22 mouse cellular contexts compared by ENCODE assay signal in genomic region chr14:94433343-94433958, GRCm38 (mm10).
A peak's percentile ranks its signal among the peaks of the same experiment; 100 is the strongest.
DNase-seq lines count a peak whose midpoint lies in the region; ATAC-seq and TF ChIP-seq lines count a peak whose summit lies in the region.
"Had no signal": no experiment of that assay in that cellular context is flagged by ENCODE, and none has a peak within 500 bp of the region (broad histone marks: within the 10 kb centered on the region; RNA-seq: fewer than 3 reads in every experiment).

No protein-coding gene starts in this region.

- H3K4me2 ChIP-seq in forebrain, embryonic 13.5 days: no peak overlapping the region
- no peak overlapping the region for H3K4me2 ChIP-seq in limb, embryonic 13.5 days (replicated peaks)
- no peak overlapping the region for H3K4me2 ChIP-seq in hindbrain, postnatal 0 days (ENCODE audit: low read depth, low read length)
- no peak overlapping the region for H3K4me2 ChIP-seq in midbrain, embryonic 15.5 days
- H3K4me2 ChIP-seq: heart, embryonic 15.5 days; intestine, embryonic 15.5 days; limb, embryonic 12.5 days had no signal

- peaks cover 5% of the 10 kb centered on the region; the same call in 1 of the 2 replicates for H3K4me1 ChIP-seq in forebrain, embryonic 13.5 days
- peaks cover 7% of the 10 kb centered on the region; the same call in 1 of the 2 replicates for H3K4me1 ChIP-seq in forebrain, embryonic 10.5 days
- H3K4me1 ChIP-seq in limb, embryonic 13.5 days: 0 out of 2 replicates have a peak, but pooled peaks cover 5% of the 10 kb centered on the region
- H3K4me1 ChIP-seq in limb, embryonic 10.5 days: no peaks in the 10 kb centered on the region
- no peaks in the 10 kb centered on the region for H3K4me1 ChIP-seq in hindbrain, postnatal 0 days (ENCODE audit: insufficient read depth, low read length)
- H3K4me1 ChIP-seq in midbrain, embryonic 15.5 days: no peaks in the 10 kb centered on the region
- H3K4me1 ChIP-seq: heart, embryonic 15.5 days; intestine, embryonic 15.5 days; limb, embryonic 12.5 days had no signal

- DNase-seq in forebrain, embryonic 10.5 days (ENCODE audit: extremely low spot score, low spot score): no peak
- DNase-seq in limb, embryonic 10.5 days (ENCODE audit: low spot score): no peak
- peak; percentile 53 for DNase-seq in hindbrain, postnatal 0 days (ENCODE audit: low spot score)
- DNase-seq in frontal cortex, adult 2 months (ENCODE audit: extremely low spot score in 1 of 2, low spot score in 1 of 2): no peak
- DNase-seq: cerebellum, adult 11 months; gastrocnemius, postnatal 10 days; heart, adult 2 months; heart, postnatal 4 days; kidney, postnatal 4 days; layer of hippocampus, adult 9-11 months; right cerebral cortex, postnatal 25 days; thymus, postnatal 36 days had no signal

- peak; percentile 43; the same call in 1 of the 2 replicates for ATAC-seq in forebrain, embryonic 13.5 days
- peak; percentile 66; the same call in 1 of the 2 replicates for ATAC-seq in limb, embryonic 13.5 days (ENCODE audit: low FRiP score, low read depth)
- ATAC-seq in hindbrain, postnatal 0 days: no peak
- ATAC-seq in midbrain, embryonic 15.5 days (replicated peaks): peak; percentile 66
- no peak for ATAC-seq in granulocyte monocyte progenitor cell, adult 5-6 weeks (replicated peaks; ENCODE audit: poor library complexity, severe bottlenecking)
- ATAC-seq: intestine, embryonic 15.5 days; lung, postnatal 0 days had no signal

- no peak overlapping the region for H3K9ac ChIP-seq in forebrain, embryonic 13.5 days
- H3K9ac ChIP-seq in limb, embryonic 13.5 days: no peak overlapping the region
- no peak overlapping the region for H3K9ac ChIP-seq in hindbrain, postnatal 0 days (replicated peaks; ENCODE audit: low read length)
- H3K9ac ChIP-seq in midbrain, embryonic 15.5 days: no peak overlapping the region
- H3K9ac ChIP-seq: heart, embryonic 15.5 days; intestine, embryonic 15.5 days; limb, embryonic 12.5 days; liver, embryonic 14.5 days had no signal

- no peaks in the 10 kb centered on the region for H3K27me3 ChIP-seq in forebrain, embryonic 13.5 days
- H3K27me3 ChIP-seq in forebrain, embryonic 10.5 days (ENCODE audit: poor library complexity, severe bottlenecking): no peaks in the 10 kb centered on the region
- H3K27me3 ChIP-seq in limb, embryonic 13.5 days: no peaks in the 10 kb centered on the region
- H3K27me3 ChIP-seq in limb, embryonic 10.5 days (ENCODE audit: low read depth, poor library complexity, severe bottlenecking): no peaks in the 10 kb centered on the region
- no peaks in the 10 kb centered on the region for H3K27me3 ChIP-seq in hindbrain, postnatal 0 days (ENCODE audit: insufficient read depth, low read length)
- H3K27me3 ChIP-seq in midbrain, embryonic 15.5 days (replicated peaks): no peaks in the 10 kb centered on the region
- H3K27me3 ChIP-seq: heart, embryonic 15.5 days; intestine, embryonic 15.5 days; limb, embryonic 12.5 days had no signal

- WGBS in forebrain, embryonic 13.5 days: 41% methylated on average over 7 of the region's 7 CpGs
- WGBS in forebrain, embryonic 10.5 days: 78% methylated on average over 7 of the region's 7 CpGs
- 25% methylated on average over 7 of the region's 7 CpGs for WGBS in limb, embryonic 13.5 days
- WGBS in limb, embryonic 10.5 days: 73% methylated on average over 7 of the region's 7 CpGs
- WGBS in hindbrain, postnatal 0 days: 58% methylated on average over 7 of the region's 7 CpGs
- WGBS in midbrain, embryonic 15.5 days: 61% methylated on average over 7 of the region's 7 CpGs

- H3K9me3 ChIP-seq in forebrain, embryonic 13.5 days (replicated peaks): no peaks in the 10 kb centered on the region
- H3K9me3 ChIP-seq in forebrain, embryonic 10.5 days: no peaks in the 10 kb centered on the region
- H3K9me3 ChIP-seq in limb, embryonic 13.5 days: no peaks in the 10 kb centered on the region
- H3K9me3 ChIP-seq in limb, embryonic 10.5 days (replicated peaks): no peaks in the 10 kb centered on the region
- no peaks in the 10 kb centered on the region for H3K9me3 ChIP-seq in hindbrain, postnatal 0 days (ENCODE audit: low read length)
- no peaks in the 10 kb centered on the region for H3K9me3 ChIP-seq in midbrain, embryonic 15.5 days
- H3K9me3 ChIP-seq: heart, embryonic 15.5 days; intestine, embryonic 15.5 days; limb, embryonic 12.5 days had no signal

- H3K4me3 ChIP-seq in forebrain, embryonic 13.5 days: no peak overlapping the region
- no peak overlapping the region for H3K4me3 ChIP-seq in forebrain, embryonic 10.5 days
- no peak overlapping the region for H3K4me3 ChIP-seq in limb, embryonic 13.5 days
- no peak overlapping the region for H3K4me3 ChIP-seq in limb, embryonic 10.5 days
- no peak overlapping the region for H3K4me3 ChIP-seq in hindbrain, postnatal 0 days (ENCODE audit: low read length)
- H3K4me3 ChIP-seq in midbrain, embryonic 15.5 days: no peak overlapping the region
- H3K4me3 ChIP-seq: heart, adult 2 months; heart, embryonic 15.5 days; intestine, embryonic 15.5 days; left cerebral cortex, adult 2 months; limb, embryonic 12.5 days had no signal

- H3K27ac ChIP-seq in forebrain, embryonic 13.5 days: no peak overlapping the region
- H3K27ac ChIP-seq in forebrain, embryonic 10.5 days: no peak overlapping the region
- no peak overlapping the region for H3K27ac ChIP-seq in limb, embryonic 13.5 days
- H3K27ac ChIP-seq in limb, embryonic 10.5 days: no peak overlapping the region
- H3K27ac ChIP-seq in hindbrain, postnatal 0 days: no peak overlapping the region
- no peak overlapping the region for H3K27ac ChIP-seq in midbrain, embryonic 15.5 days
- H3K27ac ChIP-seq: heart, adult 2 months; heart, embryonic 15.5 days; intestine, embryonic 15.5 days; left cerebral cortex, adult 2 months; limb, embryonic 12.5 days; liver, embryonic 14.5 days had no signal

- TF ChIP-seq CTCF in hindbrain, postnatal 0 days (IDR thresholded peaks at IDR 0.05; ENCODE audit: low read depth): no peak

- no peaks in the 10 kb centered on the region for H3K36me3 ChIP-seq in forebrain, embryonic 13.5 days (ENCODE audit: poor library complexity, severe bottlenecking)
- no peaks in the 10 kb centered on the region for H3K36me3 ChIP-seq in forebrain, embryonic 10.5 days (replicated peaks)
- H3K36me3 ChIP-seq in limb, embryonic 13.5 days: no peaks in the 10 kb centered on the region
- no peaks in the 10 kb centered on the region for H3K36me3 ChIP-seq in limb, embryonic 10.5 days
- no peaks in the 10 kb centered on the region for H3K36me3 ChIP-seq in hindbrain, postnatal 0 days (ENCODE audit: insufficient read depth, low read length)
- H3K36me3 ChIP-seq in midbrain, embryonic 15.5 days (replicated peaks): no peaks in the 10 kb centered on the region
- H3K36me3 ChIP-seq: heart, embryonic 15.5 days; intestine, embryonic 15.5 days; limb, embryonic 12.5 days had no signal

Comparison
In these comparisons a context has a peak if more than half of its experiments do, and no peak if none do; other contexts are left out.
1. ATAC-seq: peak in forebrain, embryonic 13.5 days (single experiment), limb, embryonic 13.5 days (single experiment) and midbrain, embryonic 15.5 days (single experiment); none in hindbrain, postnatal 0 days (single experiment) and granulocyte monocyte progenitor cell, adult 5-6 weeks (single experiment).